Mouse (Mus musculus) heart, postnatal 0 days (tissue): ENCODE results near the gene Alx1. TPM values are rescaled to one million over a fixed set of nuclear protein-coding genes. Genes with fewer than 3 reads are reported as not detected.
A peak's percentile ranks its signal among the peaks of the same experiment; 100 is the strongest.

Experiments used
- ATAC-seq: fragments of 200-750 bp; cut with Nextera tagmentation; 2 replicates; pipeline ENCODE4 v1.8.0; 2017; ENCODE audit warnings: low read depth, moderate number of reproducible peaks, moderate library complexity; ENCODE audit not compliant: insufficient read depth
- DNase-seq: peaks from one replicate; pipeline ENCODE4 v3.0.0-alpha.2; 2016; ENCODE audit warnings: low spot score
- H3K27ac ChIP-seq: fragments of 300-500 bp; sonication (generic); 2 replicates; pipeline ENCODE4 v1.5.1; 2014; ENCODE audit warnings: low read depth, mild to moderate bottlenecking
- H3K27me3 ChIP-seq: fragments of 300-500 bp; sonication (generic); 2 replicates; pipeline ENCODE4 v1.6.1; 2014; ENCODE audit warnings: low read length, mixed read lengths; ENCODE audit not compliant: control insufficient read depth, insufficient read depth
- H3K36me3 ChIP-seq: fragments of 300-500 bp; sonication (generic); replicated peaks from 2 replicates; pipeline ENCODE4 v1.6.1; 2014; ENCODE audit warnings: low read length, mixed read lengths; ENCODE audit not compliant: control insufficient read depth, insufficient read depth
- H3K4me1 ChIP-seq: fragments of 300-500 bp; sonication (generic); 2 replicates; pipeline ENCODE4 v1.6.1; 2014; ENCODE audit warnings: antibody characterized with exemption; ENCODE audit not compliant: control insufficient read depth, insufficient read depth
- H3K4me2 ChIP-seq: fragments of 300-500 bp; sonication (generic); 2 replicates; pipeline ENCODE4 v1.6.1; 2014; ENCODE audit warnings: low read depth, mild to moderate bottlenecking, low read length, moderate library complexity
- H3K4me3 ChIP-seq: fragments of 300-500 bp; sonication (generic); 2 replicates; pipeline ENCODE4 v1.5.1; 2014; ENCODE audit warnings: low read depth, low read length
- H3K9ac ChIP-seq: fragments of 300-500 bp; sonication (generic); replicated peaks from 2 replicates; pipeline ENCODE4 v1.6.1; 2014; ENCODE audit warnings: low read depth, low read length, mixed read lengths
- H3K9me3 ChIP-seq: fragments of 300-500 bp; sonication (generic); replicated peaks from 2 replicates; pipeline ENCODE4 v1.6.1; 2016; ENCODE audit warnings: low read length; ENCODE audit not compliant: control insufficient read depth
- CTCF ChIP-seq: IDR thresholded peaks from 2 replicates; pipeline ENCODE4 v1.5.1; 2016; ENCODE audit warnings: antibody characterized with exemption, control low read depth, low read depth
- EP300 ChIP-seq: IDR thresholded peaks from 2 replicates; pipeline ENCODE4 v1.6.1; 2016; ENCODE audit warnings: antibody characterized with exemption, low read depth
- WGBS: fragments of 180-500 bp; shearing (Covaris S2); extraction: QIAGEN DNeasy Blood & Tissue Kit; methylation state at CpG from one replicate; pipeline ENCODE4 v1.1.7; 2014; 5-methylcytosine and 5-hydroxymethylcytosine counted together
- polyA plus RNA-seq: library from polyadenylated mRNA; unstranded; fragments of >200 nt; fragmentation: Nextera tagmentation; extraction: Ambion mirVana; gene quantifications from 2 replicates; pipeline ENCODE4 v1.2.1, GENCODE M21; 2015
- total RNA-seq: library from RNA; depleted of rRNA; stranded (reverse); fragments of >200 nt; gene quantifications from 2 replicates; pipeline ENCODE4 v1.2.3, GENCODE M21; 2014; ENCODE audit warnings: low replicate concordance; rRNA removed

The Alx1 gene
- total and polyA plus RNA-seq, 2 experiments from 2014 or later, result 0.08 TPM; not detected in 1

- H3K27me3 ChIP-seq, result peaks cover 71% of the 10 kb centered on the region
- no peak overlapping the region for H3K4me2 ChIP-seq
- DNase-seq (peak; percentile 23), ATAC-seq (no peak)
- 3% methylated on average over 17 of the region's 17 CpGs for WGBS
- H3K36me3 ChIP-seq, result no peaks in the 10 kb centered on the region
- TF ChIP-seq CTCF, result no peak
- no peak for TF ChIP-seq EP300
- no peak overlapping the region for H3K4me3 ChIP-seq
- H3K4me1 ChIP-seq, result no peaks in the 10 kb centered on the region
- H3K9ac ChIP-seq, result no peak overlapping the region
- H3K9me3 ChIP-seq, result no peaks in the 10 kb centered on the region
- H3K27ac ChIP-seq, result no peak overlapping the region
Observed at GRCm38 (mm10) chr10:103026636-103027225, 3.3 kb downstream of the Alx1 start.

GRCm38 (mm10) chr10:103002556-103002955 lies 27.5 kb downstream of the Alx1 start:
- 56% methylated on average over 2 of the region's 2 CpGs for WGBS
- no peaks in the 10 kb centered on the region for H3K27me3 ChIP-seq

GRCm38 (mm10) chr10:103000902-103001301 lies 29.1 kb downstream of the Alx1 start:
- Histone ChIP-seq H3K27me3 (no peaks in the 10 kb centered on the region), H3K4me1 (no peaks in the 10 kb centered on the region), H3K4me2 (no peak overlapping the region), H3K36me3 (no peaks in the 10 kb centered on the region), H3K9me3 (no peaks in the 10 kb centered on the region), H3K27ac (no peak overlapping the region), H3K4me3 (no peak overlapping the region), H3K9ac (no peak overlapping the region)
- DNase-seq (no peak), ATAC-seq (no peak)
- WGBS, result 16% methylated on average over 8 of the region's 8 CpGs
- TF ChIP-seq CTCF (no peak), EP300 (no peak)

More at GRCm38 (mm10) chr10:103002556-103002955, 27.5 kb downstream of the Alx1 start:
- Histone ChIP-seq H3K27ac (no peak overlapping the region), H3K4me1 (no peaks in the 10 kb centered on the region), H3K36me3 (no peaks in the 10 kb centered on the region), H3K4me2 (no peak overlapping the region), H3K4me3 (no peak overlapping the region), H3K9ac (no peak overlapping the region), H3K9me3 (no peaks in the 10 kb centered on the region)
- no peak for ATAC-seq
- TF ChIP-seq EP300 (no peak), CTCF (no peak)
- DNase-seq, result no peak

GRCm38 (mm10) chr10:102999584-102999983 lies 30.4 kb downstream of the Alx1 start:
- ATAC-seq (no peak), DNase-seq (no peak)
- H3K27me3 ChIP-seq, result no peaks in the 10 kb centered on the region
- peak; percentile 10 for TF ChIP-seq CTCF
- TF ChIP-seq EP300, result no peak
- no peak overlapping the region for H3K9ac ChIP-seq
- no peak overlapping the region for H3K4me3 ChIP-seq
- H3K36me3 ChIP-seq, result no peaks in the 10 kb centered on the region
- no peak overlapping the region for H3K4me2 ChIP-seq
- H3K9me3 ChIP-seq, result no peaks in the 10 kb centered on the region
- no peaks in the 10 kb centered on the region for H3K4me1 ChIP-seq
- no peak overlapping the region for H3K27ac ChIP-seq

GRCm38 (mm10) chr10:102975106-102975505 lies 54.9 kb downstream of the Alx1 start:
- Histone ChIP-seq H3K9ac (no peak overlapping the region), H3K4me3 (no peak overlapping the region), H3K4me1 (no peaks in the 10 kb centered on the region), H3K36me3 (no peaks in the 10 kb centered on the region), H3K4me2 (no peak overlapping the region), H3K27me3 (no peaks in the 10 kb centered on the region), H3K9me3 (no peaks in the 10 kb centered on the region), H3K27ac (no peak overlapping the region)
- ATAC-seq (no peak), DNase-seq (no peak)
- WGBS, result 78% methylated on average over 5 of the region's 5 CpGs
- TF ChIP-seq CTCF, result no peak

- Histone ChIP-seq H3K9me3 (no peaks in the 10 kb centered on the region), H3K4me1 (no peaks in the 10 kb centered on the region), H3K9ac (no peak overlapping the region), H3K4me2 (no peak overlapping the region), H3K27me3 (no peaks in the 10 kb centered on the region), H3K36me3 (no peaks in the 10 kb centered on the region), H3K27ac (no peak overlapping the region), H3K4me3 (no peak overlapping the region)
- ATAC-seq (no peak), DNase-seq (no peak)
- TF ChIP-seq EP300 (no peak), CTCF (peak; percentile 12)
- 83% methylated on average over 2 of the region's 2 CpGs for WGBS
Observed at GRCm38 (mm10) chr10:102959602-102960001, 70.4 kb downstream of the Alx1 start.

Other genes with a start within 250 kb of the Alx1 start
- not detected in 2 replicates for gene Lrriq1, start 206.1 kb upstream of the Alx1 start, total RNA-seq
- gene Lrriq1, start 206.1 kb upstream of the Alx1 start, polyA plus RNA-seq, result 0.12 TPM in 1 of 2 replicates, not detected in the other